Mouse (Mus musculus) hindlimb bud, embryonic 11.5 days (tissue): Measurements from ENCODE around the gene Zmiz1.

ENCODE experiments used
- DNase-seq: peaks from one replicate; pipeline ENCODE4 v3.0.0-alpha.2; 2012; ENCODE audit warnings: low read depth, low spot score; ENCODE audit errors: extremely low spot score

The Zmiz1 gene

DNA sequence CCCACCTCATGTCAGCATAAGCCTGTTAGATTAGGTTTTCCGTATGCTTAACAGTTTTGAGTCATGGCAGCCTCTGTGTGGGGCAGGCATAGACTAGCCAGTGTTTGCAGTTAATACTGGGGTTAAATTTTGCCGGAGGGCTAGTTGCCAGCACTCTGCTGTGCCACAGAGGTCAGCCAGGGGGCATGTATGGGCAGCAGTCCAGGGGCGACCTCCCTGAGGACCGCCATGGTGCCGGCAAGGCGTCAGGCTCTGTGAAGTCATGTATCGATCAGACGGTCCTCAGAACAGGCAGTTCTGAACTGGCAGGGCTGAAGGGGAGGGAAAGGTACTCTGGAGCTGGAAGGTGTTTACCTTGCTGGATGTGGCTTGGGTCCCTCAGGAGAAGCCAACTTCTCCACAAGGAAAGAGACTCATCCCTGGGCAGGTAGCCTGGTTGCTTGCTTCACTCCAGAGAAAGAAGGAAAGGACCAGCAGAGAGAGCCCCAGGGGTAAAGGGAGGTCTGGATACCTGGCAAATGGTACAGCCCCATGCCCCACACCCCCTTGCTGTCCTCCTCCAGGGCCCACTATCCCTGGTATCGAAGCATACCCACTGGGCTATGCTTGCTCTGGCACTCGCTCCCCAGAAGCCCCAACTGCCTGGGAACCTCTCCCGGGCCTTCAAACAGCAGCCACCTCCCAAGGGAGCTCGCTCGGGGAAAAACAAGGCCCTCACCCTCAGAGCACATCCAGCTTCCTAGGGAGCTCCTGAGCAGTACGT, 151.6 kb downstream of the Zmiz1 start:
- DNase-seq, result no peak

- no peak for DNase-seq
Observed at GRCm38 (mm10) chr14:25611159-25611697, 152.2 kb downstream of the Zmiz1 start.

DNA sequence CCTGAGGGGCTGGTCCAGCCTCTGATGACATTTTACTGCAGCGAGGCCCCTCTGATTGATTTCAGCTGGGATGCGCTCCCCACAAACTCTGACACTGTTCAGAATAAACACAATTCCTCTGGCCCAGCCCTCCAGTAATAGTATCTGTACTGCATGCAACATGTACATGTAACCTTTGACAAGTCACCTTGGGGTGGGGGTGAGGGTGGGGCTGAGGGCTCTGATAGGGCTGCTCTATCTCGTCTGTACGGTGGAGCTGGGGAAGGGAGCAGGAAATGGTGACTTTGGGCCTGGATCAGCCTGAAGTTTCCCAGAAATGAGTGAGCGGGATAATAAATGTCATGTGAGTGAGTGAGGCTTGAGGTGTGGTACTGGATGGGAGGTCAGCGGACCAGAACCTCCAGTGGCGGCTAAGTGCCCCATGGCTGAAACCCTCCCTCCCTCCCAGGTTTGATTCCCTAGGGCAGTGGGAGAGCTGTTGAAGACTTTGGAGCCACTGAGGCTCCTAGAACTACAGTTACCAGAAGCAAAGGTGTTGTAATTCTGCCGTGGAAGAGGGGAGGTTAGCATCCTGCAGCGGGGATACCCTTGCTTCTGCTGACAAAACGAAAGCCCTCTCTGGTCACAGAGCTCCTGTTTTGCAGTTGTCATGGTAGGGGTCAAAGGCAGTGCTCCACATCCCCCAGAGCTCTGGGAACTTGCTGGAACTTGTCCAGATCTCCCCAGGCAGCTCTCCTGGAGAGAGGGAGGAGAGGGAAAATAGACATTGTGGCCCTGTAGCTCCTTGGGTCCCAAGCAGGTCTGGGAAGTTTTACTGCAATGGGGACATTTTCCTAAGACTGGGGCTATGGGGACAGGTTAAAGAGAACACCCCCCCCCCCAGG, 153.1 kb downstream of the Zmiz1 start:
- no peak for DNase-seq

GRCm38 (mm10) chr14:25613942-25614575, 155.1 kb downstream of the Zmiz1 start:
- no peak for DNase-seq

DNA sequence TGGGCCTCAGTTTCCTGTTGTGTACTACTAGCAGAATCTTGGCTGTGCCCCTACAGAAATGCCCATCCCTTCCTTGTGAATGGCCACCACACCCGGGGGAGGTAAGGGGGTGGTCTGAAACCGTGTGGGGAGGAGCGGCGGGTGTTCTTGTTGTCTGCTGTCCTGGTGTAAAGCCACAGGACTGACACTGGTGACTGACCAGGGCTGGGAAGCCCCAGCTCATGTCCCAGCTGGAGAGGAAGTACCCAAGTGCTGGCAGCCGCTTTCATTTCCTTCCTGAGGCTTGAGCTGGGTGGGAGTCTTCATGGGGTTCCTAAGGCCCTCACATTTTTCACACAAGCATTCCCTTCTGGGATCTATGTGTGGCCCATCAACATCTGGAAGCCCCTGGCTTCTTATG, 155.7 kb downstream of the Zmiz1 start:
- DNase-seq, result no peak

- no peak for DNase-seq
Observed at GRCm38 (mm10) chr14:25615602-25616001, 156.6 kb downstream of the Zmiz1 start.

- DNase-seq, result no peak
Observed at GRCm38 (mm10) chr14:25616009-25616723, 157.2 kb downstream of the Zmiz1 start.

DNA sequence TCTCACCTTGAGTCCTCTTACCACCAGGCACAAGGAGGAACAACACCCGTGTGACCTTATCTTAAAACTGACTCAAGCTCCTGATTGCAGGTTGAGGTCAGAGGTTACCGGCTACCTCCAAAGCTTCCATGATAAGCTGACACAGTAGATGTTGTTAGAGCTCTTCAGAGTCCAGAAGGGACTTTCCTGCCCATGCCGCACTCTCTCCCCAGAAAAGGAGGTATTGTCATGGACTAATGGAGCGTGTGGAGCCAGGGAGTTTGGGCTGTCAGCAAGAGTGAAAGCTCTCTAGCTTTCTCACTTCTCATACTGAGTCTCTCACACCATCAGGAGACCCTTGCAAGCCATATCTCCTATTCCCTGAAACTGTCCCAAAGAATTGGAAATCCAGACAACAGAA, 158.3 kb downstream of the Zmiz1 start:
- no peak for DNase-seq

DNA sequence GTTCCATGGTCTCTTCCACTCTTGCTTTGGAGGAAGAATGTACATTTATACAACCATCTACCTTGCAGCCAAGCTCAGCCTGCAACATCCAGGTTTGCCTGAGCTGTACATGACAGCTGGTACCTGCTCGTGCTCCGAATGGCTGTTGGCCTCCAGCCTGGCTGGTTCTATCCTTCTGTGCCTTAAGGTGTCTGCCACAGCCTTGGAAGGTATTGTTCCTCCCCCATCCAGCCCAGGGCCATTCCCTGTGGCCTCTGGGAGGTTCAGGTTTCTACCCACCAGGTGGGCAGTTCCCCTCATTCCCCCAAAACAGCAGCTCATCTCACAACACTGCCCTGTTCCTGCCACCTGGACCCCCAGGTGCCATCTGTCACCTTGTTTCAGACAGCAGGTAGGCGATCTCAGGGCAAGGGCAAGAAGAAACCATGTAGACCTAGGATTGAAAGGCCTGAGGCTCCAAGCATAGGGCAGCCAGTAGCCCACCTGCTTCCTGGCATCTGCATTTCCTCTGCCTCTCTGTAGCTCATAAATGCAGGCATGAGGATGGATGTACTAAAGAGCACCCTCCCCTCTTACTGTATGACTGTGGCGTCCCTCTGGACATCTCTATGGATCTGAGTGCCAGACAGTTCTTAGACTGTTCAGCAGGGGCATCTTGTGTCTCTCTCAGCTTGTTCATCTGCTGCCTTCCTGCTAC, 160.2 kb downstream of the Zmiz1 start:
- DNase-seq, result no peak

GRCm38 (mm10) chr14:25620766-25621165, 161.8 kb downstream of the Zmiz1 start:
- DNase-seq, result no peak

- no peak for DNase-seq
Observed at GRCm38 (mm10) chr14:25623698-25624097, 164.7 kb downstream of the Zmiz1 start.

- no peak for DNase-seq
Observed at GRCm38 (mm10) chr14:25624659-25625058, 165.7 kb downstream of the Zmiz1 start.

DNA sequence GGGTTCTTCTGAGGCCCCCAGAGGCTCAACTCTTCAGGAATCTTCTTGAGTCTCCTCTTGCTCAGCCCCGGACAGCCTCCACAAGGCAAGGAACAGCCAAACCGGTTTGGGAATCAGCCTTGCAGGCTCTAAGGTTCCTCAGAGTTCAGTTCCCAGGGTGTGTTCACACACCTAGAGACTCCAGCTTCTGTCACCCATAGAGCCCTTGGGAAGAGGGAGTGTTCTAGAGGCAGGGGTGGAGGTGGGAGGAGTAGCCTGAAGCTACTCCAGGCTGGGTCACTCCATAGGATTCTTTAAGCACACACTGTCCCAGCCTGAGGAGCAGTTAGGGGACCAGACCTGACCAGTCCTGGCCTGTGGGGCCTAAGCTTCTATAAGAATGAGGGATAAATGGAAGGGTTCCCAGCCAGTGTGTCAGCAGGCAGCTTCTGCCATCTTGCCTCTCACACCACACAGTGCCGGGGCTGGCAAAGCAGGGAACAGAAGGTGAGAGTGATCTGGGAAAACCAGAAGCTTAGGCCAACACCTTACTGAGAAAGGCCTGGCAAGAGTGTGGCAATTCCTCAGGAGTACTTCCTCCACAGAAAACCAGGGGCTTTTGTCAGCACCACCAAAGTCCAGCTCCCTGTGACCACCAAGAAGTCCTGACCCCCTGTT, 168.7 kb downstream of the Zmiz1 start:
- no peak for DNase-seq

DNA sequence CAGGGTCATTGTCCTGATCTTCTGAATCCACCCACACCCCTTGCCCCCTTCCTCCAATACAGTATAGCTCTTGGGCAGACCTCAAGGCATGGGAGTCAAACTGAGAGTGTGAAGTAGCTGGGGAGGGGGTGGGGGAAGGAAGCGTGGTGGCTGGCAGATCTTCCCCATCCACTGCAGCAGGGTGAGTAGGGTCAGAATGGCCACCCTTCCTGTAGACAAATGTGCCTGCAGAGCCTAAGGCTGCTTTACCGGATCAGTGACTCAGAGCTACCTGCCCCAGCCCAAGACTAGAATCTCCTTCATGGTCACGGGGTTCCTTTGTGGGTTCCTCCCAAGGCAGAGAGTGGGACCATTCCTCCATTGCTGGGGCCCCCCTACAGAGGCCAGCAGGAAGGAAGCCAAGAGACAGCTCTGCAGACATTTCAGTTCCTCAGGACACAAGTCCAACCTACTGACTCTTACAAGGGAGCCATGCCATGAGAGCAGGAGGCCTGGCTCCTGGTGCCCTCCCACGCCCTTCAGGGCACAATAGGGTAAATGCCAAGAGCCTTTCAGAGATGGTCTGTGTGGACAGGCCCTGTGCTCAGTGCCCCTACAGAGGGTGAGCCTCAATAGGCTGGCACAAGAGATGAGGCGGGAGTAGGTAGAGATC, 169.6 kb downstream of the Zmiz1 start:
- no peak for DNase-seq

GRCm38 (mm10) chr14:25629866-25630606, 171.1 kb downstream of the Zmiz1 start:
- no peak for DNase-seq

GRCm38 (mm10) chr14:25630647-25631409, 171.8 kb downstream of the Zmiz1 start:
- no peak for DNase-seq

DNA sequence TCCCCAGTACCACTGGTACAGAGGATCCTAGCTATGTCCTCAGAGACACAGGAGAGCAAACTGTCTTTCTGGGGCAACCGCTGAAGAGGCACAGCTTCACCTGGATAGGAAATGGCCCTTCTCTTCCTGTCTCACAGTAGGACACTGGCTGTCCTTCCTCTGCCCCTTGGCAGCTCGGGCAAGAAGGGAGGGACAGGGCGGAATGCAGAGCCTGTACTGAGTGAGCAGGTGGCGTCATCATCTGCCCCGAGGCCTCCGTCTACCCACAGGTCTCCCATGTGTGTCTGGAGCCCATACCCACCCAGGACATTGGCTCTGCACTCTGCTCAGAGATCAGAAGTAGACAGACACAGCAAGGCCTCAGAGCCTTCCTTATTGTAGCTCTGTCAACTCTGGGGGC, 172.5 kb downstream of the Zmiz1 start:
- no peak for DNase-seq
